Mouse (Mus musculus) cerebellum, adult 18-20 months (tissue): Measurements from ENCODE around the gene Plcd1.
A peak's percentile ranks its signal among the peaks of the same experiment; 100 is the strongest.

Source experiments
- DNase-seq, 2 experiments: peaks; one replicate each; pipeline ENCODE4 v3.0.0; 2021

The Plcd1 gene

GRCm38 (mm10) chr9:119090462-119090861 lies 2.8 kb downstream of the Plcd1 start:
- DNase-seq: no peak

GRCm38 (mm10) chr9:119089437-119089836 lies 3.9 kb downstream of the Plcd1 start:
- no peak for DNase-seq

- peak; percentile 49 to 71 for DNase-seq
Observed at GRCm38 (mm10) chr9:119088148-119088801, 5.0 kb downstream of the Plcd1 start.

GRCm38 (mm10) chr9:119087309-119087708 lies 6.0 kb downstream of the Plcd1 start:
- no peak for DNase-seq

GRCm38 (mm10) chr9:119086451-119086850 lies 6.9 kb downstream of the Plcd1 start:
- no peak for DNase-seq

GRCm38 (mm10) chr9:119083966-119084365 lies 9.3 kb downstream of the Plcd1 start:
- no peak for DNase-seq

GRCm38 (mm10) chr9:119082656-119083430 lies 10.5 kb downstream of the Plcd1 start:
- DNase-seq: no peak

GRCm38 (mm10) chr9:119082039-119082438 lies 11.3 kb downstream of the Plcd1 start:
- no peak for DNase-seq

GRCm38 (mm10) chr9:119080040-119080675 lies 13.1 kb downstream of the Plcd1 start:
- DNase-seq: no peak

GRCm38 (mm10) chr9:119075685-119076084 lies 17.6 kb downstream of the Plcd1 start:
- DNase-seq: no peak

GRCm38 (mm10) chr9:119073184-119073895 lies 20.0 kb downstream of the Plcd1 start:
- no peak for DNase-seq

- DNase-seq: no peak
Observed at GRCm38 (mm10) chr9:119071786-119072185, 21.5 kb downstream of the Plcd1 start.

- DNase-seq: no peak
Observed at GRCm38 (mm10) chr9:119070173-119070825, 23.0 kb downstream of the Plcd1 start.

GRCm38 (mm10) chr9:119068266-119068665 lies 25.0 kb downstream of the Plcd1 start:
- no peak for DNase-seq

GRCm38 (mm10) chr9:119067601-119068000 lies 25.7 kb downstream of the Plcd1 start:
- peak; percentile 60 to 70 for DNase-seq

GRCm38 (mm10) chr9:119064296-119064695 lies 29.0 kb downstream of the Plcd1 start:
- DNase-seq: no peak

GRCm38 (mm10) chr9:119063036-119063644 lies 30.2 kb downstream of the Plcd1 start:
- no peak for DNase-seq

GRCm38 (mm10) chr9:119060701-119061100 lies 32.6 kb downstream of the Plcd1 start:
- no peak for DNase-seq

GRCm38 (mm10) chr9:119058245-119058644 lies 35.1 kb downstream of the Plcd1 start:
- DNase-seq: no peak

GRCm38 (mm10) chr9:119055336-119055735 lies 38.0 kb downstream of the Plcd1 start:
- DNase-seq: no peak

GRCm38 (mm10) chr9:119053964-119054576 lies 39.2 kb downstream of the Plcd1 start:
- no peak for DNase-seq
